Mouse (Mus musculus): ENCODE results near the gene Kcnc1.

Gene Kcnc1

GRCm38 (mm10) chr7:46396231-46396927 lies at the start of gene Kcnc1:
TSS of gene Kcnc1 (plus strand) at chr7:46396497.
- peak; percentile 56 to 64 for DNase-seq (ENCODE audit: low spot score in 2 of 2)

- no peak for DNase-seq (ENCODE audit: low spot score in 2 of 2)
Measured at GRCm38 (mm10) chr7:46347692-46348091, 48.6 kb upstream of the Kcnc1 start.

GRCm38 (mm10) chr7:46348813-46349212 lies 47.5 kb upstream of the Kcnc1 start:
- DNase-seq (ENCODE audit: low spot score in 2 of 2): no peak

GRCm38 (mm10) chr7:46350119-46350702 lies 46.1 kb upstream of the Kcnc1 start:
- DNase-seq (ENCODE audit: low spot score in 2 of 2): no peak

GRCm38 (mm10) chr7:46352748-46353147 lies 43.5 kb upstream of the Kcnc1 start:
- DNase-seq (ENCODE audit: low spot score in 2 of 2): no peak

- no peak for DNase-seq (ENCODE audit: low spot score in 2 of 2)
Measured at GRCm38 (mm10) chr7:46353216-46353615, 43.1 kb upstream of the Kcnc1 start.

- no peak for DNase-seq (ENCODE audit: low spot score in 2 of 2)
Measured at GRCm38 (mm10) chr7:46353875-46354274, 42.4 kb upstream of the Kcnc1 start.

GRCm38 (mm10) chr7:46361776-46362175 lies 34.5 kb upstream of the Kcnc1 start:
- no peak for DNase-seq (ENCODE audit: low spot score in 2 of 2)

- DNase-seq (ENCODE audit: low spot score in 2 of 2): no peak
Measured at GRCm38 (mm10) chr7:46364154-46364553, 32.1 kb upstream of the Kcnc1 start.

GRCm38 (mm10) chr7:46365810-46366209 lies 30.5 kb upstream of the Kcnc1 start:
- no peak for DNase-seq (ENCODE audit: low spot score in 2 of 2)

- DNase-seq (ENCODE audit: low spot score in 2 of 2): no peak
Measured at GRCm38 (mm10) chr7:46371104-46371503, 25.2 kb upstream of the Kcnc1 start.

- DNase-seq (ENCODE audit: low spot score in 2 of 2): no peak
Measured at GRCm38 (mm10) chr7:46376172-46377007, 19.9 kb upstream of the Kcnc1 start, which contains the start of gene Myod1. TSS of gene Myod1 (plus strand) at chr7:46376474.

GRCm38 (mm10) chr7:46377008-46377346 lies 19.3 kb upstream of the Kcnc1 start:
- no peak for DNase-seq (ENCODE audit: low spot score in 2 of 2)

GRCm38 (mm10) chr7:46378123-46378522 lies 18.2 kb upstream of the Kcnc1 start:
- no peak for DNase-seq (ENCODE audit: low spot score in 2 of 2)

- peak in 1 of 2 experiments; percentile 62 for DNase-seq (ENCODE audit: low spot score in 2 of 2)
Measured at GRCm38 (mm10) chr7:46378983-46379382, 17.3 kb upstream of the Kcnc1 start.

- DNase-seq (ENCODE audit: low spot score in 2 of 2): no peak
Measured at GRCm38 (mm10) chr7:46380625-46381024, 15.7 kb upstream of the Kcnc1 start.

GRCm38 (mm10) chr7:46387430-46387829 lies 8.9 kb upstream of the Kcnc1 start:
- DNase-seq (ENCODE audit: low spot score in 2 of 2): no peak

- no peak for DNase-seq (ENCODE audit: low spot score in 2 of 2)
Measured at GRCm38 (mm10) chr7:46389456-46390085, 6.7 kb upstream of the Kcnc1 start.

- DNase-seq (ENCODE audit: low spot score in 2 of 2): no peak
Measured at GRCm38 (mm10) chr7:46390226-46390625, 6.1 kb upstream of the Kcnc1 start.

GRCm38 (mm10) chr7:46391701-46392100 lies 4.6 kb upstream of the Kcnc1 start:
- DNase-seq (ENCODE audit: low spot score in 2 of 2): no peak

- peak; percentile 73 to 79 for DNase-seq (ENCODE audit: low spot score in 2 of 2)
Measured at GRCm38 (mm10) chr7:46393116-46393515, 3.2 kb upstream of the Kcnc1 start.
